Mouse (Mus musculus) left cerebral cortex, adult 8-10 months (tissue): ENCODE data around the gene Fam171a1. TPM values are rescaled to one million over a fixed set of nuclear protein-coding genes. Genes with fewer than 3 reads are reported as not detected.

Experiments
- DNase-seq, 2 experiments: peaks; one replicate each; pipeline ENCODE4 v3.0.0; 2022; ENCODE audit warnings: low spot score in 2 of 2
- microRNA-seq, 2 experiments: library from miRNA; unstranded; fragments of <30 nt; microRNA quantifications; one replicate each; pipeline ENCODE4 v1.2.0; 2022
- total RNA-seq, 4 experiments: library from RNA; stranded (reverse); gene quantifications; 2 replicates each; pipeline ENCODE4 v1.2.4; 2022

Gene Fam171a1
- total RNA-seq, 4 experiments from 2014 or later: 68.3 to 79.5 (median 69.0) TPM

DNA sequence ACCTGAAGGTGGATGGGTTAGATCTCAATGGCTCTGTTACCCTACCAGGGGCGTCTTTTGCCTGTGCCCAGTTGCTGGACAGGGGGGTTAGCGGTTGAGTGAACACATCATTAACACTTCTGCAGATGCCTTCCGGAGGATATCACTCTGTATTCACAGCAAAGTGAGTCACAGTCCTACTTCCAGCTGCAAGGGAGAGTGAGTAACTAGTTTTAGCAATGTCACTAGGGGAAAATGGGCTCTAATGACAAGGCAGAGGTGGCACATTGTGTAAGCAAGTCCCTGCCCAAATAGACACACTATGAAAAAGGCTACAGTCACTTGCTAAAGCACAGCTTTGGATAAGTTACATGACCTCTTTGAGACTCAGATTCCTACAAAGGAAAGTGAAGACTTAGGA is 152.4 kb downstream of the Fam171a1 start:
- DNase-seq: no peak

DNA sequence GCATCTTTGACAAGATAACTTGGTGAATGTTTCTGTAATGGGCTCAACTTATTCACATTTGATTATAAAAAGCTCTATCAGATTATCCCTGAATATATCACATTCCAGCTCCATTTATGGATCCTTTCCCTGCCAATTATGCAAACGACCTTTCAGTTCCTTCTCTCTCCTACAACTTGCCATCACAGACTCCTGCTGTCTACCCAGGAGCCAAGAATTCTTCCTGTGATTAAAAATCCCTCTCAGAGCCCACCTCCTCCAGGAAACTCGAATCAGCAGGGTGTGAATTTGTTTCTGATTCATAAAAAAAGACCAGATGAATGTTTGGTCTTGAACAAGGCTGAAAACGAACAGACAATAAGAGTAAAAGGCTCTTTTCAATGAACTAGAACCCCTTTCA is 153.9 kb downstream of the Fam171a1 start:
- DNase-seq: no peak

DNA sequence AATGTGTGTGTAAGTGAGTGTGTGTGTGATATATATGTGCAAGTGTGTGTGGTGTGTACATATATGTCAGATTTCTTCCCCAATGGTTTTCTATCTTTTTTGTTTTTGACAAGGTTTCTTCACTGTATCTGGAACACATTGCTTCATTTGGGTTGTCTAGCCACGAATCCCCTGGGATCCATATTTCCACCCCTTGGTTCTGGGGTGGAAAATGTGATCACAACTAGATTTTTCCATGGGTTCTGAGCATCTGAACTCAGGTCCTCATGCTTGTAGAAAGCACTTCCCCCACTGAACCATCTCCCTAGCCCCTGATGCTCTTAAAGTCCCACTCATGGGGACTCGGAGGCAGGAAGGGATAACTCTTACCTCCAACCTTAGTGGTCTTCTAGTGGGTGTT is 159.3 kb downstream of the Fam171a1 start:
- no peak for DNase-seq

DNA sequence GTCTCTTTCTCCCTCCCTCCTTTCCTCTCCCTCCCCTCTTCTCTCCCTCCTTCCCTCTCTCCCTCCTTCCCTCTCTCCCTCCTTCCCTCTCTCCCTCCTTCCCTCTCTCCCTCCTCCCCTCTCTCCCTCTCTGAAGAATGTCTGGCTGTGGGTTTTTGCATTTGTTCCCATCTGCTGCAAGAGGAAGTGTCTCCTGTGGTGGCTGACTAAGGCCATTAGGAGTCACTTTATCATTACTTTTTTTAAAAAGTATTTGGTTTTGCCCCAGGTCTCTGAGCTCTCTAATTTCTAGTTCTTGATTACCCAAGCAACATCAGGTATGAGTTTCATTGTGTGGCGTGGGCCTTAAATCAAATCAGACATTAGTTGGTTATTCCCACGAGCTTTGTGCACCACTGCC is 162.1 kb downstream of the Fam171a1 start:
- DNase-seq: no peak

Small RNA genes lying within 50 kb of the gene (microRNA-seq; reads per million reads assigned to microRNA genes)
- 0 reads per million in 2 experiments for gene Gm27306

Other genes with a start within 250 kb of the Fam171a1 start
- gene Nmt2, start 170.0 kb downstream of the Fam171a1 start, total RNA-seq: 10 to 100 TPM; 86.3 to 98.2 (median 91.2) TPM
- gene Rpp38, start 218.4 kb downstream of the Fam171a1 start, total RNA-seq: 10 to 100 TPM; 10.0 to 12.3 (median 10.1) TPM
- gene Acbd7, start 221.9 kb downstream of the Fam171a1 start, total RNA-seq: 1 to 10 TPM in 2 of 4 experiments, not detected in 2; 1.0 to 1.6 TPM